16 mouse cellular contexts compared by ENCODE assay signal in the genomic region with DNA sequence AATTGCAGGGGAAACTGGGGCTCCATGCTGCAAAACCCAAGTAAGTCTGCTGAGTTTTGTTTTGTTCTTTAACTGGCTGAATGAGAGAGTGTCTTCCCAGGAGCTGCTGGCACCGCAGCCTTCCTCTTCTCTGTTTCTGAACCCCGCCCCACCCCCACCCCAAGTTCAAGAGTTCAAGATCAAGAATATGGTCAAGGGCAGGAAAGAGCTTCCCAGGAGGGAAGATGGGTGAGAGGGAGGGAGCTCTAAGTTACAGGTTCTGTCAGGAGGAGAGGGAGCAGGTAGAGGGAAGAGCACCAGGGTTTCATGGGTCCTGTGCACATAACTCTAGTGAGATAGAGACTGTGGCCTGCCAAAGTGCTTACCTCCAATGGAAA. TPM values are rescaled to one million over a fixed set of nuclear protein-coding genes. Genes with fewer than 3 reads are reported as not detected.
DNase-seq lines count a peak whose midpoint lies in the region; ATAC-seq and TF ChIP-seq lines count a peak whose summit lies in the region.
"Had no signal": no experiment of that assay in that cellular context is flagged by ENCODE, and none has a peak within 500 bp of the region (broad histone marks: within the 10 kb centered on the region; RNA-seq: fewer than 3 reads in every experiment).

No protein-coding gene starts in this region.

- H3K36me3 ChIP-seq in heart, embryonic 10.5 days: peaks cover 24% of the 10 kb centered on the region
- no peaks in the 10 kb centered on the region for H3K36me3 ChIP-seq in liver, adult 2 months (ENCODE audit: control insufficient read depth, insufficient read depth, low read length)
- no peaks in the 10 kb centered on the region for H3K36me3 ChIP-seq in intestine, postnatal 0 days (ENCODE audit: control insufficient read depth, insufficient read depth)
- H3K36me3 ChIP-seq in stomach, embryonic 14.5 days (ENCODE audit: control insufficient read depth, insufficient read depth, low read length): no peaks in the 10 kb centered on the region
- no peaks in the 10 kb centered on the region for H3K36me3 ChIP-seq in forebrain, postnatal 0 days (ENCODE audit: insufficient read depth)

- peak overlapping the region; percentile 73 for H3K4me3 ChIP-seq in heart, embryonic 10.5 days
- no peak overlapping the region for H3K4me3 ChIP-seq in liver, adult 2 months (ENCODE audit: insufficient read depth, low read depth, low read length)
- H3K4me3 ChIP-seq in intestine, postnatal 0 days (ENCODE audit: low read depth, low read length): no peak overlapping the region
- no peak overlapping the region for H3K4me3 ChIP-seq in stomach, embryonic 14.5 days (ENCODE audit: low read depth, low read length)
- H3K4me3 ChIP-seq in forebrain, postnatal 0 days (ENCODE audit: low read depth, low read length): no peak overlapping the region
- H3K4me3 ChIP-seq: forebrain, embryonic 13.5 days; left cerebral cortex, adult 2 months had no signal

- peaks cover 39% of the 10 kb centered on the region for H3K27me3 ChIP-seq in heart, embryonic 10.5 days (ENCODE audit: insufficient read depth, poor library complexity, severe bottlenecking)
- H3K27me3 ChIP-seq in liver, adult 2 months (ENCODE audit: control insufficient read depth, insufficient read depth, low read length): no peaks in the 10 kb centered on the region
- peaks cover 19% of the 10 kb centered on the region for H3K27me3 ChIP-seq in intestine, postnatal 0 days (replicated peaks; ENCODE audit: control insufficient read depth, insufficient read depth, low read length)
- peaks cover 15% of the 10 kb centered on the region for H3K27me3 ChIP-seq in stomach, embryonic 14.5 days (ENCODE audit: control insufficient read depth, insufficient read depth, low read length)
- H3K27me3 ChIP-seq in forebrain, postnatal 0 days (ENCODE audit: insufficient read depth, low read length): peaks cover 42% of the 10 kb centered on the region

- DNase-seq in heart, embryonic 10.5 days (ENCODE audit: low spot score): no peak
- no peak for DNase-seq in heart, adult 9 months (ENCODE audit: low spot score in 2 of 2)
- DNase-seq in liver, adult 2 months (ENCODE audit: extremely low read depth, low read depth, low spot score): no peak
- no peak for DNase-seq in liver
- DNase-seq in forebrain, postnatal 0 days: no peak
- DNase-seq in lung, adult 18-20 months: no peak
- DNase-seq: adrenal gland, adult 2 months; kidney, postnatal 14 days; midbrain, embryonic 14.5 days had no signal

- H3K4me2 ChIP-seq in intestine, postnatal 0 days (replicated peaks; ENCODE audit: low read depth): peak overlapping the region; percentile 99; the same call in 1 of the 2 replicates
- 0 out of 2 replicates have a peak overlapping the region, but pooled peaks have one; percentile 20 for H3K4me2 ChIP-seq in stomach, embryonic 14.5 days (replicated peaks; ENCODE audit: low read depth, low read length)
- H3K4me2 ChIP-seq in forebrain, postnatal 0 days (ENCODE audit: low read depth): no peak overlapping the region
- H3K4me2 ChIP-seq: forebrain, embryonic 13.5 days had no signal

- H3K27ac ChIP-seq in heart, embryonic 10.5 days: peak overlapping the region; percentile 60
- H3K27ac ChIP-seq in liver, adult 2 months (replicated peaks; ENCODE audit: insufficient read depth, low read depth, low read length): peak overlapping the region; percentile 37; the same call in 1 of the 2 replicates
- no peak overlapping the region for H3K27ac ChIP-seq in intestine, postnatal 0 days (ENCODE audit: low read depth, low read length)
- H3K27ac ChIP-seq in stomach, embryonic 14.5 days (ENCODE audit: low read length): no peak overlapping the region
- no peak overlapping the region for H3K27ac ChIP-seq in forebrain, postnatal 0 days (ENCODE audit: low read depth, low read length)
- H3K27ac ChIP-seq: forebrain, embryonic 13.5 days; left cerebral cortex, adult 2 months had no signal

- no peaks in the 10 kb centered on the region for H3K9me3 ChIP-seq in heart, embryonic 10.5 days
- no peaks in the 10 kb centered on the region for H3K9me3 ChIP-seq in intestine, postnatal 0 days (ENCODE audit: control insufficient read depth)
- no peaks in the 10 kb centered on the region for H3K9me3 ChIP-seq in stomach, embryonic 14.5 days (ENCODE audit: control insufficient read depth, low read depth, low read length)
- no peaks in the 10 kb centered on the region for H3K9me3 ChIP-seq in forebrain, postnatal 0 days (ENCODE audit: low read length)
- H3K9me3 ChIP-seq: forebrain, embryonic 13.5 days had no signal

- H3K9ac ChIP-seq in liver, adult 2 months (ENCODE audit: low read depth, low read length): no peak overlapping the region
- no peak overlapping the region for H3K9ac ChIP-seq in intestine, postnatal 0 days (ENCODE audit: low read depth, low read length)
- no peak overlapping the region for H3K9ac ChIP-seq in stomach, embryonic 14.5 days (replicated peaks; ENCODE audit: low read depth, low read length)
- H3K9ac ChIP-seq in forebrain, postnatal 0 days: no peak overlapping the region
- H3K9ac ChIP-seq: forebrain, embryonic 13.5 days had no signal

- TF ChIP-seq POLR2A in liver, adult 2 months (IDR thresholded peaks at IDR 0.05; ENCODE audit: extremely low read depth, insufficient read depth, low read length): no peak

- WGBS in heart, embryonic 10.5 days: 48% methylated on average over 2 of the region's 2 CpGs
- WGBS in liver, adult 2 months: 79% methylated on average over 2 of the region's 2 CpGs
- WGBS in intestine, postnatal 0 days: 47% methylated on average over 2 of the region's 2 CpGs
- 22% methylated on average over 2 of the region's 2 CpGs for WGBS in stomach, embryonic 14.5 days
- 37% methylated on average over 2 of the region's 2 CpGs for WGBS in forebrain, postnatal 0 days

- peaks cover 52% of the 10 kb centered on the region for H3K4me1 ChIP-seq in heart, embryonic 10.5 days
- H3K4me1 ChIP-seq in liver, adult 2 months (ENCODE audit: control insufficient read depth, insufficient read depth, low read length): peaks cover 4% of the 10 kb centered on the region; the same call in 1 of the 2 replicates
- H3K4me1 ChIP-seq in intestine, postnatal 0 days (replicated peaks; ENCODE audit: control insufficient read depth, insufficient read depth, low read length): no peaks in the 10 kb centered on the region; the same call in 1 of the 2 replicates
- peaks cover 22% of the 10 kb centered on the region for H3K4me1 ChIP-seq in stomach, embryonic 14.5 days (ENCODE audit: control insufficient read depth, insufficient read depth, low read length)
- 0 out of 2 replicates have a peak, but pooled peaks cover 3% of the 10 kb centered on the region for H3K4me1 ChIP-seq in forebrain, postnatal 0 days (ENCODE audit: insufficient read depth)

- 0 out of 2 replicates have a peak, but pooled peaks cover 2% of the 10 kb centered on the region for H3K79me2 ChIP-seq in liver, adult 2 months (ENCODE audit: control insufficient read depth, insufficient read depth, low read length)

- ATAC-seq in intestine, postnatal 0 days: no peak
- no peak for ATAC-seq in stomach, embryonic 14.5 days (ENCODE audit: insufficient number of reproducible peaks, insufficient read depth, low FRiP score, low read depth)
- no peak for ATAC-seq in forebrain, postnatal 0 days
- ATAC-seq: forebrain, embryonic 13.5 days had no signal

- TF ChIP-seq CTCF in liver, adult 2 months (IDR thresholded peaks at IDR 0.05; ENCODE audit: low read depth, low read length): no peak
- TF ChIP-seq CTCF in intestine, postnatal 0 days (IDR thresholded peaks at IDR 0.05; ENCODE audit: low read depth): no peak
- no peak for TF ChIP-seq CTCF in forebrain, postnatal 0 days (IDR thresholded peaks at IDR 0.05; ENCODE audit: low read depth)

RNA-seq across cellular contexts. Expression of gene Irf5, which starts 3.0 kb away (rescaled TPM):
- polyA plus RNA-seq in heart, embryonic 10.5 days (2016; fragmentation: Nextera tagmentation; extraction: Ambion mirVana): 22.1 and 24.9 TPM in 2 replicates
- total RNA-seq in liver, adult 2 months (2014; rRNA removed): 10.0 and 12.4 TPM in 2 replicates
- polyA plus RNA-seq in liver, adult 2 months (2012; rRNA removed): 30.6 and 48.3 TPM in 2 replicates
- 4.2 and 4.3 TPM in 2 replicates for polyA plus RNA-seq in intestine, postnatal 0 days (2015; fragmentation: Nextera tagmentation; extraction: Ambion mirVana)
- 6.4 and 7.2 TPM in 2 replicates for polyA plus RNA-seq in stomach, embryonic 14.5 days (2014; fragmentation: Nextera tagmentation; extraction: Ambion mirVana)
- total RNA-seq in forebrain, postnatal 0 days (2014; rRNA removed): 3.2 and 3.9 TPM in 2 replicates
- 1.5 and 1.9 TPM in 2 replicates for polyA plus RNA-seq in forebrain, postnatal 0 days (2015; fragmentation: Nextera tagmentation; extraction: Ambion mirVana)

RNA-seq across cellular contexts. Expression of gene Kcp, which starts 21.7 kb away (rescaled TPM):
- polyA plus RNA-seq in heart, embryonic 10.5 days (2016; fragmentation: Nextera tagmentation; extraction: Ambion mirVana): 13.8 and 23.3 TPM in 2 replicates
- 1.7 and 1.8 TPM in 2 replicates for total RNA-seq in liver, adult 2 months (2014; rRNA removed)
- 5.6 and 10.2 TPM in 2 replicates for polyA plus RNA-seq in liver, adult 2 months (2012; rRNA removed)
- 2.7 and 3.8 TPM in 2 replicates for polyA plus RNA-seq in intestine, postnatal 0 days (2015; fragmentation: Nextera tagmentation; extraction: Ambion mirVana)
- polyA plus RNA-seq in stomach, embryonic 14.5 days (2014; fragmentation: Nextera tagmentation; extraction: Ambion mirVana): 25.0 and 30.4 TPM in 2 replicates
- 9.8 and 31.2 TPM in 2 replicates for total RNA-seq in forebrain, postnatal 0 days (2014; rRNA removed)
- 5.2 and 6.7 TPM in 2 replicates for polyA plus RNA-seq in forebrain, postnatal 0 days (2015; fragmentation: Nextera tagmentation; extraction: Ambion mirVana)

RNA-seq across cellular contexts. Expression of gene Atp6v1fnb, which starts 58.2 kb away (rescaled TPM):
- not detected in 2 replicates for polyA plus RNA-seq in heart, embryonic 10.5 days (2016; fragmentation: Nextera tagmentation; extraction: Ambion mirVana)
- not detected in 2 replicates for total RNA-seq in liver, adult 2 months (2014; rRNA removed)
- not detected in 2 replicates for polyA plus RNA-seq in liver, adult 2 months (2012; rRNA removed)
- not detected in 2 replicates for polyA plus RNA-seq in intestine, postnatal 0 days (2015; fragmentation: Nextera tagmentation; extraction: Ambion mirVana)
- 0.64 TPM in 1 of 2 replicates, not detected in the other for polyA plus RNA-seq in stomach, embryonic 14.5 days (2014; fragmentation: Nextera tagmentation; extraction: Ambion mirVana)
- total RNA-seq in forebrain, postnatal 0 days (2014; rRNA removed): 0.31 and 1.7 TPM in 2 replicates
- polyA plus RNA-seq in forebrain, postnatal 0 days (2015; fragmentation: Nextera tagmentation; extraction: Ambion mirVana): 0.42 TPM in 1 of 2 replicates, not detected in the other
- total RNA-seq: heart, adult 18-20 months had no signal
- polyA plus RNA-seq: adrenal gland, adult 2 months; embryonic facial prominence, embryonic 11.5 days; lung, embryonic 16.5 days; midbrain, embryonic 14.5 days had no signal

Comparison
In these comparisons a context has a peak if more than half of its experiments do, and no peak if none do; other contexts are left out.
1. H3K27ac ChIP-seq: peak in heart, embryonic 10.5 days (single experiment) and liver, adult 2 months (single experiment); none in intestine, postnatal 0 days (single experiment), stomach, embryonic 14.5 days (single experiment) and forebrain, postnatal 0 days (single experiment).